Mouse (Mus musculus) forebrain, embryonic 13.5 days (tissue): Measurements from ENCODE around the gene Gbp3. TPM values are rescaled to one million over a fixed set of nuclear protein-coding genes. Genes with fewer than 3 reads are reported as not detected.
"Not testable (repeated sequence)": the region's sequence is repeated elsewhere in the genome, so short reads cannot be mapped to it uniquely, and the experiment has no call there.

Experiments
- ATAC-seq: fragments of 200-750 bp; cut with Nextera tagmentation; 2 replicates; pipeline ENCODE4 v1.8.0; 2017
- H3K27ac ChIP-seq: fragments of 300-500 bp; sonication (generic); 2 replicates; pipeline ENCODE4 v1.5.1; 2015; ENCODE audit warnings: inconsistent platforms, mild to moderate bottlenecking, moderate library complexity
- H3K27me3 ChIP-seq: fragments of 300-500 bp; sonication (generic); 2 replicates; pipeline ENCODE4 v1.6.1; 2015; ENCODE audit warnings: mild to moderate bottlenecking, inconsistent platforms
- H3K36me3 ChIP-seq: fragments of 300-500 bp; sonication (generic); 2 replicates; pipeline ENCODE4 v1.6.1; 2015; ENCODE audit warnings: mild to moderate bottlenecking, inconsistent platforms; ENCODE audit not compliant: poor library complexity, severe bottlenecking
- H3K4me1 ChIP-seq: fragments of 300-500 bp; sonication (generic); 2 replicates; pipeline ENCODE4 v1.6.1; 2015; ENCODE audit warnings: inconsistent platforms
- H3K4me2 ChIP-seq: fragments of 300-500 bp; sonication (generic); 2 replicates; pipeline ENCODE4 v1.6.1; 2015; ENCODE audit warnings: inconsistent platforms, mild to moderate bottlenecking, moderate library complexity
- H3K4me3 ChIP-seq: fragments of 300-500 bp; sonication (generic); 2 replicates; pipeline ENCODE4 v1.5.1; 2015; ENCODE audit warnings: mild to moderate bottlenecking, inconsistent platforms
- H3K9ac ChIP-seq: fragments of 300-500 bp; sonication (generic); 2 replicates; pipeline ENCODE4 v1.6.1; 2015; ENCODE audit warnings: mild to moderate bottlenecking, inconsistent platforms
- H3K9me3 ChIP-seq: fragments of 300-500 bp; sonication (generic); replicated peaks from 2 replicates; pipeline ENCODE4 v1.6.1; 2016; ENCODE audit warnings: inconsistent platforms
- WGBS: fragments of 180-500 bp; shearing (Covaris S2); methylation state at CpG from one replicate; pipeline ENCODE4 v1.1.7; 2015; 5-methylcytosine and 5-hydroxymethylcytosine counted together
- polyA plus RNA-seq: library from polyadenylated mRNA; unstranded; fragments of >200 nt; fragmentation: Nextera tagmentation; extraction: Ambion mirVana; gene quantifications from 2 replicates; pipeline ENCODE4 v1.2.1, GENCODE M21; 2015

The Gbp3 gene
- 0.39 and 0.54 TPM in 2 replicates for polyA plus RNA-seq

DNA sequence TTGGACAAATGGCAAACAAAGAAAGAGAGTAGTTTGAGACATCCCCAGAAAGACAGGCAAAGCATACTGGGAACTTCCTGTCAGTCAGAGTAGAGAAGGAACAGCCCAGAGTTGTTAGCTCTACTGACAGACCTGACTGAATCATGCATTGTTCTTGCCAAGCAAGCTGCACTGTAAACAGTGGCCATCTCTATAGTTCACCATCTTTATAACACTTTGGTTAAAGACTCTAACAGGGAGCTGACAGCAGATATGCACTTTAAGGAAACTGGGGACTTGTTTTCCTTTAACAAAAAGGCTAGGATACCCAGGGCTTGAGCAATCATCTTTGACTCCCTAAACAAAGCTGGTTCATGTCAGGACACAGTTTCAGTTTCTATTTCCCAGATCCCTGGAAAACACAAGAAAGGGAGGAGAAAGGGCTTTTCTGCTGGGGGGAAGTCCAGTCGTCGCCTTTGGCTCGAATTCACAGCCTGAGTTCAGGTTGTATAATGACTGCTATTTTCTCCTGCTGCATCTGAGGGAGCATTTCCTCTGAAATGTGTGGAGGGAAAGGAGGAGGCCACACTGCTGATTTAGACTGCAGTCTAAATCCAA lies at the start of gene Gbp3:
Gene Gbp3, plus strand, starts transcription at position 395 of the 597 bp plus-strand sequence.
- Histone ChIP-seq H3K4me1 (peaks cover 5% of the 10 kb centered on the region; the same call in 1 of the 2 replicates), H3K9me3 (no peaks in the 10 kb centered on the region), H3K36me3 (no peaks in the 10 kb centered on the region), H3K4me3 (peak within 1 kb of the TSS; percentile 28), H3K27me3 (no peaks in the 10 kb centered on the region), H3K27ac (no peak within 1 kb of the TSS), H3K4me2 (peak within 1 kb of the TSS; percentile 45), H3K9ac (peak within 1 kb of the TSS; percentile 38; the same call in 1 of the 2 replicates)
- 33% methylated on average over 3 of the region's 3 CpGs for WGBS
- ATAC-seq = no peak

DNA sequence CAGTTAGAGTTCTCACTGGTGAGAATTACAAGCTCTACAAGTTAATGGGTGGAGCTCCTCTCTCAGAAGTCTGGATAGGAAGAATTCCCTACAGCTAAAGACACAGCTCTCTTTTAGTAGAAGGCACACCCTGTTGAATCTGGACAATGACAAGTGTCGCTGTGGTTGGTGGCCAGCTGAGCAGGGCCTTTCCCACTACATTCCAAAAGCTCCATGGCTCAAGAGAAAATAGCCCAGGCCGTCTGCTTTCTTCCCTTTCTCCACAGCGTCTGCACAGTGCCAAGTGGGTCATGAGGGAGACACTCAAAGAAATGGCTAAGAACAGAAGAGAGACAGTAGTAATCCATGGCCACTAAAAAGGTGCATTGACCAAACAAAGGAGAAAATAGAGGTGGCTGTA lies 31.7 kb upstream of the Gbp3 start:
- H3K4me3 ChIP-seq = no peak overlapping the region
- no peak overlapping the region for H3K27ac ChIP-seq
- 33% methylated on average over 3 of the region's 3 CpGs for WGBS
- no peak overlapping the region for H3K4me2 ChIP-seq
- H3K36me3 ChIP-seq = no peaks in the 10 kb centered on the region
- no peaks in the 10 kb centered on the region for H3K9me3 ChIP-seq
- no peak overlapping the region for H3K9ac ChIP-seq
- ATAC-seq = no peak
- no peaks in the 10 kb centered on the region for H3K27me3 ChIP-seq
- H3K4me1 ChIP-seq = peaks cover 15% of the 10 kb centered on the region

DNA sequence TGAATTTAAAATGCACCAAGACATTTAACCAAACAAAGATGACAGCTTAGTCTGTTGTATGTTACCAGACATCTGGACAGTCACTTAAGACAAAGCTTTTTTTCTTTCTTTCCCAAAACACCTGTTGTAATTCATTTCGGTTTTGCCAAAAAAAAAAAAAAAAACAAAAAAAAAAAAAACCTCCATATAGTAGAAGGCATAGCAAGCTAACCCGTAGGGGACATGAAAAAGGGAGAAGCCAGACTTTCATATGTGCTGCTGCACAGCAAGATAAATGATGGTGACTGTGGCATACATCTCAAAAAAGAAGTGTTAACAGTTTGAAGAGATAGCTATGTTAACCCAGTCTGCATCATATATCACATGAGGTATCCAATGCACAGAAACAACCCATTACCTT lies 30.2 kb upstream of the Gbp3 start:
- ATAC-seq = no peak
- H3K9me3 ChIP-seq = no peaks in the 10 kb centered on the region
- H3K27ac ChIP-seq = no peak overlapping the region
- WGBS = 71% methylated on average over 2 of the region's 2 CpGs
- no peaks in the 10 kb centered on the region for H3K27me3 ChIP-seq
- H3K4me2 ChIP-seq = peak overlapping the region; percentile 96
- H3K9ac ChIP-seq = peak overlapping the region; percentile 63; the same call in 1 of the 2 replicates
- H3K4me1 ChIP-seq = peaks cover 15% of the 10 kb centered on the region
- no peaks in the 10 kb centered on the region for H3K36me3 ChIP-seq
- H3K4me3 ChIP-seq = peak overlapping the region; percentile 50

GRCm38 (mm10) chr3:142530087-142530953 lies 29.5 kb upstream of the Gbp3 start, which contains the start of gene Gbp7:
Gbp7 (plus strand) TSS chr3:142530342.
- Histone ChIP-seq H3K27ac (no peak within 1 kb of the TSS), H3K4me2 (peak within 1 kb of the TSS; percentile 96), H3K4me1 (peaks cover 15% of the 10 kb centered on the region), H3K9ac (peak within 1 kb of the TSS; percentile 63), H3K36me3 (no peaks in the 10 kb centered on the region), H3K27me3 (no peaks in the 10 kb centered on the region), H3K4me3 (peak within 1 kb of the TSS; percentile 50), H3K9me3 (no peaks in the 10 kb centered on the region)
- 1% methylated on average over 30 of the region's 30 CpGs for whole genome bisulfite sequencing
- peak; percentile 83 for ATAC-seq

DNA sequence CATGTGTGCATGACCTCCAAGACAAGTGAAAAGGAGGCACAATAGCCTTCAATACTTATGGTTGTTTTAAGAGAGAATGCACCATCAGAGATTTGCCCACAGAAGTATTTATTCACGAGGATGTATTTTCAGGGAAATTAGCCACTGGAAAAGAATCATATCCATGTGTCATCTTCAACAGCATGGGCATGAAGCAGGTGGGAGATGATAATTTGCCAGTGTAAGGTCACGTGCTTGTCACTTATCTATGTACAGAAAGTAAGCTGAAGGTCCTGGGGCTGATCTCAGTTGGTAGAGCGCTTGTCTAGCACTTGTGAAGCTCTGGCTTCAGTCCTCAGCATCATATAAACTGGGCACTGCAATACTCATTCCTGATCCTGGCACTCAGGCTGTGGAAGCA lies 28.2 kb upstream of the Gbp3 start:
- Histone ChIP-seq H3K27me3 (no peaks in the 10 kb centered on the region), H3K9ac (no peak overlapping the region), H3K4me1 (peaks cover 15% of the 10 kb centered on the region), H3K36me3 (no peaks in the 10 kb centered on the region), H3K4me2 (no peak overlapping the region), H3K27ac (no peak overlapping the region), H3K4me3 (no peak overlapping the region), H3K9me3 (no peaks in the 10 kb centered on the region)
- no peak for ATAC-seq
- 88% methylated on average over 3 of the region's 3 CpGs for WGBS

DNA sequence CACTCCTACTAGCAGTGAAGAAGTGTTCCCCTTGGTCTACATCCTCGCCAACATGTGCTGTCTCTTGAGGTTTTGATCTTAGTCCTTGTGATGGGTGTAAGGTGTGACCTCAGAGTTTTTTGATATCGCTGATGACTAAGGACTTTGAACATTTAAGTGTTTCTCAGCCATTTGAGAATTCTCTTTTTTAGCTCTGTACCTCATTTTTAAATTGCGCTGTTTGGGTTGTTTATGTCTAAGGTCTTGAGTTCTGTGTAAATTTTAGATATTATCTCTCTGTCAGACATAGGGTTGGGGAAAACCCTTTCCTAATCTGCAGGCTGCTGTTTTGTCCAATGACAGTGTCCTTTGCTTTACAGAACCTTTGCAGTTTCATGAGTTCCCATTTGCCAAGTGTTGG lies 26.6 kb upstream of the Gbp3 start:
- peaks cover 15% of the 10 kb centered on the region for H3K4me1 ChIP-seq
- no peak for ATAC-seq
- no peaks in the 10 kb centered on the region for H3K9me3 ChIP-seq
- H3K9ac ChIP-seq = no peak overlapping the region
- no peak overlapping the region for H3K4me2 ChIP-seq
- H3K36me3 ChIP-seq = no peaks in the 10 kb centered on the region
- no peak overlapping the region for H3K27ac ChIP-seq
- H3K4me3 ChIP-seq = no peak overlapping the region
- H3K27me3 ChIP-seq = no peaks in the 10 kb centered on the region
- WGBS = 92% methylated on average over 3 of the region's 3 CpGs

- peaks cover 4% of the 10 kb centered on the region; the same call in 1 of the 2 replicates for H3K4me1 ChIP-seq
- H3K9ac ChIP-seq = no peak overlapping the region
- H3K36me3 ChIP-seq = no peaks in the 10 kb centered on the region
- H3K9me3 ChIP-seq = no peaks in the 10 kb centered on the region
- H3K4me2 ChIP-seq = no peak overlapping the region
- H3K4me3 ChIP-seq = no peak overlapping the region
- H3K27me3 ChIP-seq = no peaks in the 10 kb centered on the region
- ATAC-seq = no peak
- H3K27ac ChIP-seq = no peak overlapping the region
- WGBS = 73% methylated on average over 1 of the region's 1 CpGs
These were observed 24.2 kb upstream of the Gbp3 start for GRCm38 (mm10) chr3:142535667-142536066.

GRCm38 (mm10) chr3:142541391-142541790 lies 18.4 kb upstream of the Gbp3 start:
- WGBS = 81% methylated on average over 6 of the region's 6 CpGs
- no peak overlapping the region for H3K4me2 ChIP-seq
- no peaks in the 10 kb centered on the region for H3K27me3 ChIP-seq
- no peak for ATAC-seq
- no peaks in the 10 kb centered on the region for H3K9me3 ChIP-seq
- H3K4me1 ChIP-seq = no peaks in the 10 kb centered on the region
- no peak overlapping the region for H3K9ac ChIP-seq
- no peaks in the 10 kb centered on the region for H3K36me3 ChIP-seq
- H3K27ac ChIP-seq = no peak overlapping the region
- no peak overlapping the region for H3K4me3 ChIP-seq

GRCm38 (mm10) chr3:142542776-142543175 lies 17.1 kb upstream of the Gbp3 start:
- H3K4me1 ChIP-seq, H3K4me2 ChIP-seq, H3K27me3 ChIP-seq, ATAC-seq, H3K9ac ChIP-seq, H3K4me3 ChIP-seq, H3K9me3 ChIP-seq, H3K36me3 ChIP-seq, H3K27ac ChIP-seq: not testable (repeated sequence)
- 80% methylated on average over 12 of the region's 12 CpGs for WGBS

GRCm38 (mm10) chr3:142546690-142547089 lies 13.1 kb upstream of the Gbp3 start:
- Histone ChIP-seq H3K4me2 (no peak overlapping the region), H3K4me3 (no peak overlapping the region), H3K9me3 (no peaks in the 10 kb centered on the region), H3K4me1 (no peaks in the 10 kb centered on the region), H3K27me3 (no peaks in the 10 kb centered on the region), H3K36me3 (no peaks in the 10 kb centered on the region), H3K27ac (no peak overlapping the region), H3K9ac (no peak overlapping the region)
- ATAC-seq = no peak
- 68% methylated on average over 3 of the region's 3 CpGs for WGBS

GRCm38 (mm10) chr3:142550052-142550676 lies 9.7 kb upstream of the Gbp3 start:
- no peak overlapping the region for H3K4me2 ChIP-seq
- H3K9me3 ChIP-seq = no peaks in the 10 kb centered on the region
- no peak overlapping the region for H3K4me3 ChIP-seq
- H3K27me3 ChIP-seq = no peaks in the 10 kb centered on the region
- 87% methylated on average over 3 of the region's 3 CpGs for WGBS
- ATAC-seq = no peak
- H3K36me3 ChIP-seq = no peaks in the 10 kb centered on the region
- no peak overlapping the region for H3K27ac ChIP-seq
- H3K4me1 ChIP-seq = no peaks in the 10 kb centered on the region
- H3K9ac ChIP-seq = no peak overlapping the region

GRCm38 (mm10) chr3:142554601-142555000 lies 5.2 kb upstream of the Gbp3 start:
- H3K36me3 ChIP-seq = no peaks in the 10 kb centered on the region
- ATAC-seq = no peak
- no peaks in the 10 kb centered on the region for H3K9me3 ChIP-seq
- no peak overlapping the region for H3K4me2 ChIP-seq
- no peaks in the 10 kb centered on the region for H3K27me3 ChIP-seq
- H3K4me3 ChIP-seq = no peak overlapping the region
- H3K9ac ChIP-seq = no peak overlapping the region
- 77% methylated on average over 1 of the region's 1 CpGs for WGBS
- H3K4me1 ChIP-seq = 0 out of 2 replicates have a peak, but pooled peaks cover under 1% of the 10 kb centered on the region
- no peak overlapping the region for H3K27ac ChIP-seq
